Mouse (Mus musculus): ENCODE data around the gene Zkscan3. TPM values are rescaled to one million over a fixed set of nuclear protein-coding genes. Genes with fewer than 3 reads are reported as not detected.

Gene Zkscan3
- 30.6 and 33.3 TPM in 2 replicates for polyA plus RNA-seq (2012; rRNA removed; ENCODE audit: low replicate concordance)

GRCm38 (mm10) chr13:21402287-21402846, at the start of gene Zkscan3:
Gene Zkscan3 (minus strand): TSS chr13:21402755.

DNA sequence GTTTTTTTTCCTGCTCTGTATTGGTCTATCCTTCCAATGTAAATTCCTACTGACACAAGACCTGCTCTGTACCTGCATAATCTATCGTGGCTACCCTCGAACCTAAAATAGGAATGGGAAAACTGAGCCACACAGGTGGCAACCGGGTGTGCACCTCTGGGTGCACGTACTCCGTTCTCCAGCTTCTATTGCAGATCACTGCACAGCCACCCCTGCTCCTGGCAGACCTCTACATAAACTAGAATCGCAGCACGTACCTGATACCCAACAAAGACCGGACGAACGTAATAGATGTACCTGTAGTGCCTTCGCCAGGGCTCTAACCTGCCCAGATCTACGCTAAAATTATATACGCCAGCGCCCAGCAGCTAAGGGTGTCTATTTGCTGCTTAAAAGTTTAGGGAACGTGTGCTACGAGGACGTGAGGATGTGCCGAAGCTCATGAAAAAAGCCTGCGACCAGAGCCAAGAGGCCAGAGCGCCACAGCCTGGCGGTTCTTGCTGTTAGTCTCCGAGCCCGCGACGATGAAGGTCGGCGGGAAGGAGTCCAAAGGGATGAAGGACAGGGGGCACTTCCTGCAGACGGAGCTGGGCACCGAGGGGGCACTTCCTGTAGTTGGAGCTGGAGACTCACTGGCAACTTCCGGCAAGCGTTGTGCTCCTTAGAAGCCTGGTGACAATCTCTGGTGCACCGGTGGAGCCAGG, 38.1 kb upstream of the Zkscan3 start, which contains the start of gene Pgbd1:
Gene Pgbd1 (minus strand): TSS at position 556 of the 704 bp plus-strand sequence.

GRCm38 (mm10) chr13:21362621-21363248, 39.8 kb downstream of the Zkscan3 start, which contains the start of gene Zscan12:
Gene Zscan12 (plus strand): TSS chr13:21362820.

GRCm38 (mm10) chr13:21346610-21347009, 55.9 kb downstream of the Zkscan3 start, which contains the start of gene Olfr1367:
Gene Olfr1367 (plus strand): TSS chr13:21346910.

Other genes starting within 250 kb of the Zkscan3 start
- 22.1 and 55.9 TPM in 2 replicates for gene Trim27, start 223.3 kb downstream of the Zkscan3 start, polyA plus RNA-seq (2012; rRNA removed; ENCODE audit: low replicate concordance)
- gene Gpx5, start 110.0 kb downstream of the Zkscan3 start, polyA plus RNA-seq (2012; rRNA removed; ENCODE audit: low replicate concordance) = 1.5 and 7.6 TPM in 2 replicates
- not detected in 2 replicates for gene Gpx6, start 90.6 kb downstream of the Zkscan3 start, polyA plus RNA-seq (2012; rRNA removed; ENCODE audit: low replicate concordance)
- gene Olfr1367, start 55.8 kb downstream of the Zkscan3 start, polyA plus RNA-seq (2012; rRNA removed; ENCODE audit: low replicate concordance) = not detected in 2 replicates
- 2.0 and 2.8 TPM in 2 replicates for gene Zscan12, start 39.9 kb downstream of the Zkscan3 start, polyA plus RNA-seq (2012; rRNA removed; ENCODE audit: low replicate concordance)
- gene Pgbd1, start 38.3 kb upstream of the Zkscan3 start, polyA plus RNA-seq (2012; rRNA removed; ENCODE audit: low replicate concordance) = 0.10 and 0.62 TPM in 2 replicates
- gene Zscan26, start 51.0 kb upstream of the Zkscan3 start, polyA plus RNA-seq (2012; rRNA removed; ENCODE audit: low replicate concordance) = 24.0 and 27.9 TPM in 2 replicates
- gene Nkapl, start 65.8 kb upstream of the Zkscan3 start, polyA plus RNA-seq (2012; rRNA removed; ENCODE audit: low replicate concordance) = 0.72 and 1.1 TPM in 2 replicates
- gene Zkscan4, start 76.2 kb upstream of the Zkscan3 start, polyA plus RNA-seq (2012; rRNA removed; ENCODE audit: low replicate concordance) = 2.1 and 2.2 TPM in 2 replicates
- gene Gm10065, start 76.7 kb upstream of the Zkscan3 start, polyA plus RNA-seq (2012; rRNA removed; ENCODE audit: low replicate concordance) = not detected in 2 replicates
- 0.24 and 0.27 TPM in 2 replicates for gene AK157302, start 92.5 kb upstream of the Zkscan3 start, polyA plus RNA-seq (2012; rRNA removed; ENCODE audit: low replicate concordance)
- 17.1 and 26.1 TPM in 2 replicates for gene Gm11273, start 98.7 kb upstream of the Zkscan3 start, polyA plus RNA-seq (2012; rRNA removed; ENCODE audit: low replicate concordance)
- 4.9 and 7.2 TPM in 2 replicates for gene Zkscan8, start 128.4 kb upstream of the Zkscan3 start, polyA plus RNA-seq (2012; rRNA removed; ENCODE audit: low replicate concordance)
- gene Olfr1366, start 140.1 kb upstream of the Zkscan3 start, polyA plus RNA-seq (2012; rRNA removed; ENCODE audit: low replicate concordance) = not detected in 2 replicates
- not detected in 2 replicates for gene Olfr1535, start 157.1 kb upstream of the Zkscan3 start, polyA plus RNA-seq (2012; rRNA removed; ENCODE audit: low replicate concordance)
- gene Olfr1364, start 179.0 kb upstream of the Zkscan3 start, polyA plus RNA-seq (2012; rRNA removed; ENCODE audit: low replicate concordance) = not detected in 2 replicates
- not detected in 2 replicates for gene Olfr1362, start 211.3 kb upstream of the Zkscan3 start, polyA plus RNA-seq (2012; rRNA removed; ENCODE audit: low replicate concordance)
- 0.04 TPM in 1 of 2 replicates, not detected in the other for gene Olfr11, start 239.8 kb upstream of the Zkscan3 start, polyA plus RNA-seq (2012; rRNA removed; ENCODE audit: low replicate concordance)

All from subcutaneous adipose tissue, adult 2 months (tissue).